Mouse (Mus musculus) limb, embryonic 11.5 days (tissue): Measurements from ENCODE around the gene Lypd3. TPM values are rescaled to one million over a fixed set of nuclear protein-coding genes. Genes with fewer than 3 reads are reported as not detected.

Source experiments
- polyA plus RNA-seq: library from polyadenylated mRNA; unstranded; fragments of >200 nt; fragmentation: Nextera tagmentation; extraction: Ambion mirVana; gene quantifications from 2 replicates; pipeline ENCODE4 v1.2.1, GENCODE M21; 2014

The Lypd3 gene
- polyA plus RNA-seq, 1 experiment from 2014 or later: 2.8 TPM

Other genes with a start within 250 kb of the Lypd3 start
- gene Smg9, start 236.9 kb upstream of the Lypd3 start, polyA plus RNA-seq: 20.2 and 22.1 TPM in 2 replicates
- gene Irgc1, start 184.3 kb upstream of the Lypd3 start, polyA plus RNA-seq: not detected in 2 replicates
- 2.1 and 2.3 TPM in 2 replicates for gene Plaur, start 174.1 kb upstream of the Lypd3 start, polyA plus RNA-seq
- gene Cadm4, start 154.5 kb upstream of the Lypd3 start, polyA plus RNA-seq: 1.9 and 2.2 TPM in 2 replicates
- 65.6 and 75.7 TPM in 2 replicates for gene Zfp428, start 129.5 kb upstream of the Lypd3 start, polyA plus RNA-seq
- gene AC161166.1, start 124.1 kb upstream of the Lypd3 start, polyA plus RNA-seq: 0.48 and 0.52 TPM in 2 replicates
- 7.5 and 8.1 TPM in 2 replicates for gene Irgq, start 105.9 kb upstream of the Lypd3 start, polyA plus RNA-seq
- gene Pinlyp, start 90.4 kb upstream of the Lypd3 start, polyA plus RNA-seq: 0.19 TPM in 1 of 2 replicates, not detected in the other
- 141 and 148 TPM in 2 replicates for gene Xrcc1, start 90.3 kb upstream of the Lypd3 start, polyA plus RNA-seq
- 30.8 and 32.2 TPM in 2 replicates for gene Ethe1, start 49.0 kb upstream of the Lypd3 start, polyA plus RNA-seq
- gene Zfp575, start 48.9 kb upstream of the Lypd3 start, polyA plus RNA-seq: 2.1 and 2.3 TPM in 2 replicates
- gene Phldb3, start 25.8 kb upstream of the Lypd3 start, polyA plus RNA-seq: 0.16 and 0.21 TPM in 2 replicates
- not detected in 2 replicates for gene Tex101, start 40.1 kb downstream of the Lypd3 start, polyA plus RNA-seq
- not detected in 2 replicates for gene BC049730, start 72.7 kb downstream of the Lypd3 start, polyA plus RNA-seq
- not detected in 2 replicates for gene Gm4763, start 90.4 kb downstream of the Lypd3 start, polyA plus RNA-seq
- gene Cd177, start 123.8 kb downstream of the Lypd3 start, polyA plus RNA-seq: not detected in 2 replicates
- gene Ceacam10, start 140.7 kb downstream of the Lypd3 start, polyA plus RNA-seq: 0.24 TPM in 1 of 2 replicates, not detected in the other
- 20.0 and 22.1 TPM in 2 replicates for gene Gm9844, start 225.7 kb downstream of the Lypd3 start, polyA plus RNA-seq
- not detected in 2 replicates for gene Lypd4, start 233.4 kb downstream of the Lypd3 start, polyA plus RNA-seq
- gene Dmrtc2, start 233.5 kb downstream of the Lypd3 start, polyA plus RNA-seq: 0.11 TPM in 1 of 2 replicates, not detected in the other
- gene Rps19, start 247.8 kb downstream of the Lypd3 start, polyA plus RNA-seq: 2,245 and 2,332 TPM in 2 replicates